Mouse (Mus musculus): Measurements from ENCODE around the gene Robo1.

Gene Robo1

DNA sequence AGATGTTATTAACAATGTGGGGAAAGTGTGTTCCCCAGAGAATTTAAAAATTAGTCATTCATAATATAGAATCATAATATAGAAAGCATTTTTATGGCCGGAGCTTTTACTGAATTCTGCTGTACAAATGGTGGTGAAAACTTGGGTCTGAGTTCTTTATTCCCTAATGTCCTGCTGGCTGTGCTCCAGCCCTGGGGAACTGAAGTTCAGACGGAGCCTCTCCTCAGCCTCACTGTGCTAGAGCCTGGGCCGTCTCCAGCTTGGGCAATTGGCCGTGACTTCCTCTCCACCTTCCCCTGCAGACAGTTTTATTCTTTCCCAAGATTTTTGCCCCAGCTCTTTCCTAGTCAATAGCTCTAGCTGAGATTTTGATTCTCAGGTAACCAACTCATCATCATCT lies 429.0 kb downstream of the Robo1 start:
- no peak for DNase-seq (ENCODE audit: low spot score)

DNA sequence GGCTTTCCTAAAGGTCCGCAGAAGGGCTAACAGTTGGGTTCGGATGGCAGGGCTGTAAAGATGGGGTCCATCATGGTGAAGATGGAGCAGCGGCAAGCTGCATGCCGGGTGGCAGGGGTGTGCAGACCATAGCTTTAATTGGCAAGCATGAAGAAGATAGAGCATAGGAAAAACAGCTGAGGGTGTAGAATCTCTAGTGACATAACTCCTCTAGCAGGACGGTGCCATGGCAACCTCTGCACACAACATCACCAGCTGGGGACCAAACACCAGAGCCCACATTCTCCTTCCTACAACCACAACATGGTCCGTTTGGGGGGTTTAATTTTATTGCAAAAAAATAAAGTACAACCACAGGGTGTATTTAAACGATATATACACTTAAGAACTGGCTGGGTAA lies 432.1 kb downstream of the Robo1 start:
- no peak for DNase-seq (ENCODE audit: low spot score)

DNA sequence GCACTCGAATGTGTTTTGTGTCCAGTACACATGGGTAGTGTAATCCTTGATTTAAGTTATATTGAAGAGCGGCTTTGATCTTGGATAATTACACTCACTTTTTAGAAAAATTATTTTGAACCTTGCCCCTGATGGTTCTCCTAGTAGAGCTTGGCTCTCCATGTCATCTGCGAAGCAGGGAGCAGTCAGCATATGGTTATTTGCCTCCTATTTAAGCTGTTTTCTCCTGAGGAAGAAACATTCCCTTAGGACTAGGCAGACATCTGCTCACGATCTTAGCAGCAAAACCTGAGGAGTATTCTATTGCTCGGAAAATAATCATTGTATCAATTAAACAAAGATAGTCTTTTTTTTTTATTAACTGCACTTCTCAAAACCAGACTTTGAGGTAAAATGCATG lies 439.6 kb downstream of the Robo1 start:
- no peak for DNase-seq (ENCODE audit: low spot score)

DNA sequence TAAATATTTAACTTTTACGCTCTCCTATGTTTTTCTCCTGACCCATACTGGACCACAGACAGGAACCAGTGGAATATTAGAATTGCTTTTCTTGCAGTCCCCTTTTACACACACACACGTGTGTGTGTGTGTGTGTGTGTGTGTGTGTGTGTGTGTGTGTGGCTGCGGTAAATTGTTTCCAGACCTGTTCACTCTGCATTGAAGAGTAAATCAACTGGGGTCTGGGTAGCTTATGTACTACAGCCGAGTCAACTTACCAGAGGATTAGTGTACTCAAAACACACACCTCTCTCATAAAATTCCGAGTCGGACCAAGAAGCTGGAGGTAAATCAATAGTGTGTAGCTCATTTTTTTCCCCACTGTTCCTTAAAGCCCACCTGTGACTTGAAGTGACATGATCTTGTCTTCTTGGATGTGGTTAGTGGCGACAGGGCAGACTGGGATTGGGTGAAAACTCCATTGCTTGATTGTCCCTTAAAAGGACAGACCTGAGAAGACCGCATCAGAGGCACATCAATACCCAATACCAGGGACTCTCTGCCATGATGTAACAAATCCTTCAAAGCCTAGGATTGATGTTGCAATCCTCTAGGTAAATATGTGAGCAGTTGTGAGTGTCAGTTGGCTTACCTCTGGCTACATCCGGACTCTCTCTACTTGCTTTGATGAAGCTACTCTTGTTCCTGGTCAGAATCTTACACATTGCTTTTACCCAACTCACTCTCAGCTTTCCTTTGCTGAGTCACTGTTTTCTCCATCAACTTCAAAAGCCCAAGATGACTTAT lies 457.2 kb downstream of the Robo1 start:
- DNase-seq (ENCODE audit: low spot score): no peak

DNA sequence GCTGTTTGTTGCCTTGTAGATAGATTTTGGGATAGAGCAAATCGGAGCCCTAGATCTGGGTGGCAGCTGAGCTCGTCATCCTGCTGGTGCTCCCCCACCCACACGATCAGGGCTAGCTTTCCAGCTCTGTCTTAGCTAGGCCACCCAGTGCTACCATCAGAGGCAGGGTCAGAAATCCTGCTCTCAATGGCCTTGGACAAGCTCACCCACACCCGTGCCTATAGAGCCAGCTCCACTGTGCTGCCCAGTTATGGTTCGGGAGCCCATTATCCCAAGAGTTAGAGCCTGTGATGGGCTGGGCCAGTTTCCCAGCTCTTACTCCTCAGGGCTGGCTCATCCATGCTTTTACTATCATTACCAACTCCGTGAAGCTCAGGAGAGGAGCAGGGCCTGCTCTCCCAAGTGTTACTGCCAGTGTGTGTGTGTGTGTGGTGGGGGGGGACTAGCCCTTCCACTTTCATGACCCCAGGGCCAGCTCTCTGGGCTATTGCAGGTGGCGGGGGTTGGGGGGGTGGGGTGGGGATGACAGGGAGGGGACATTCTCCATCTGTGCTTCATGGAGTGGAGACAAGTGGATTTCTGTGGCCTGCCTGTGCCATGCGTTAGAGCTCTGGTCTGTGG lies 461.2 kb downstream of the Robo1 start:
- DNase-seq (ENCODE audit: low spot score): no peak

DNA sequence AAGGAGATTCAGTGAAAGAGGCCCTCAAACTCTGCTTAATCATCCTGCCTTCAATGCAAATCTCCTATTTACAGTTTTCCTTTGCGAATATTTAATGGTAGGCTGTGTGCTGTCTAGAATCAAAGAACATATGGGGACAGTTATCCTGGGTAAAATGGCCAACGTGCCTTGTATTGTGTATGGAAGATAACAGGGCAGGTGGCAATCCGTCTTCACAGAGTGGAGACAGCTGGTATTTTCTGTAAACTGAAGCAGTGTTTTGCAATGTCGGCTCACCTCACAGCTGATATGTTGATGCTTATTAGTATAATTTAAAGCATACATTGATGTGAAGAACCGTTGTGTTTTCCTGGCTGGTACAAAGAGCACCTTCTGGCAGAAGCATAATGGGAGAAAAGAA lies 464.2 kb downstream of the Robo1 start:
- DNase-seq (ENCODE audit: low spot score): no peak

DNA sequence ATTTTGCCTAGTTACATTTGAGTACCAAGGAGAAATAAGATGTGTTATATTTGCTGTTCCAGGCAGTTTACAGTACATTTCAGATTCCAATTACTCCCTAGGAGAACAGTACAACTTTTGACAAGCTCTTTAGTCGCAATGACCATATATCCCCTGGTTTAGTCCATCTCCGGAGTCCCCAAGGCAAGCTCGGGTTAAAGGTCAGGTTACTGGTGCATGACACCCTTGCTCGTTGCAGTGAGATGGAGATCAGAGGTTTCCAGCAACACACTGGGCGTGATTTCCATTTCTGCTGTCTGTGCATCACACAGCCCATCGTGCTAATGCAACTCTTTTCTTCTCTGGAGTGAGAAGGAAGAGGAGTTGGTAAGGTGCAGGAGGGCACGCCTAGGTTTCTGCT lies 464.9 kb downstream of the Robo1 start:
- DNase-seq (ENCODE audit: low spot score): no peak

DNA sequence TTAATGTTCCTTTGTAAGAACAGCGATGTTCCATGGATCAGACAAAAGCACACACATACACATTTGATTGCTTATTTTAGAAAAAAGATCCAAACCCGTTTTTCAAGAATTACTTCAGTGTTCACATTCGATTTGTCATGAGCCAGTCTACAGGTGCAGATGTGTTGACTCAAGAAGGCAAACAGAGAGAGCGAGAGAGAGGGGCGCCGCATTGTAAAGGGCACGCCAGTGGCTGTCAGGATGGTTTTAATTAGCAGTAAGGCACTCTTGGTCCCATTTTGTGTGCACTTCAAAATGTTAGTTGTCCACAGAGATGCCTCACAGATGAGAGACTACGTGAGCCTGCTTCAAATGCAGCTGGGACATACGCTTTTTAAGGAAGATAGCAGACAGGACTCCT lies 470.4 kb downstream of the Robo1 start:
- no peak for DNase-seq (ENCODE audit: low spot score)

DNA sequence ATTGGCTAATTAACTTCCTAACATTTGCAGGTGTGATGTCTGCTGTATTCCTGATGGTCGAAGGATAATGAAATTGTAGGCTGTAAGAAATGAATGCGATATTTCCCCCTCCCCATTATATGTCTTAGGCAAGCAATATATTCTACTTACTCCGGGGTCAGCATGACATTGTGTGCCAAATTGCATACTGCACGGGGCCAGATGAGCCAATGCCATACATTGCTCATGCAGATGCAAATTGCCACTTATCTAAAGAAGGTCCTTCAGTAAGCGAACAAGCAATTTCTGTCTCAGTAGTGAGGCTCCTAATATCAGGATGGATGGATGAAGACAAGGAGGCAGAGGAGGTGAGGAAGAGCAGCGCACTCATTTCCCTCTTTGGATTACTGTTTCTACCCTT lies 474.1 kb downstream of the Robo1 start:
- DNase-seq (ENCODE audit: low spot score): no peak

DNA sequence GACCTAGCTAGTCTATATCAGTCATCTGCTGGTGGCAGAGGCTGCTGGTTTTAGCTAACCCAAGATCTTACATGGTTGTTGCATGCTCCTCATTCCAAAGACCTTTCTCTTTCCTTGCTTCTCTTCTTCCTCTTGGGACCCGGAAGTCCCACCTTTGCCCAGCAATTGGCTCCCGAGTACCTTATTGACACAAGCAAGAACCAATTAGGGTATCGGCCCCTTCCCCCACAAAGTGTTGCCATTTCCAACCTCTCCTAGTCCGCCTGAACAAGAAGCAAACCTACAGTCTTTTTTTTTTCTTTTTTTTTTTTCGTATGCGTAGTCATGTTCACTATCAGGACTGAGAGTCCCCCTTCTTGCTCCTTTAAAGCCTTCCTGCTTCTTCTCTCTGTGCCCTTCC lies 478.0 kb downstream of the Robo1 start:
- DNase-seq (ENCODE audit: low spot score): no peak

DNA sequence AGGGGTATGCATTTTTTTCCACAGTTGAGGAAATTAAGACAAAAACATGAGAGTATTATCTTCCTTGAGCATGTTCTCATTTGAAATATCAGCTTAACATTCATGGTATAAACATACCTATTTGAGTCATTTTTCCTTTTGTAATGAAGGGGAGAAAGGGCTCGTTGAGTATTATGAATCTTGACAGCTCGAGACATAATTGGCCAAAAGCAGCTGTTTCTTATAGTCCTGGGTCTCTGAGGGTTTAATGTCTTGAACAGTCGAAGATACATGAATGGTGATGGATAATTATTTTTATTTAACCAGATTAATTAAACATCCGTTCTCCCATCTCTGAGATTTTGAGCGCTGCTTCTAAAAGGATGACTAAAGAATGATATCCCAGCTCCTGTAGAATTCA lies 478.5 kb downstream of the Robo1 start:
- DNase-seq (ENCODE audit: low spot score): no peak

DNA sequence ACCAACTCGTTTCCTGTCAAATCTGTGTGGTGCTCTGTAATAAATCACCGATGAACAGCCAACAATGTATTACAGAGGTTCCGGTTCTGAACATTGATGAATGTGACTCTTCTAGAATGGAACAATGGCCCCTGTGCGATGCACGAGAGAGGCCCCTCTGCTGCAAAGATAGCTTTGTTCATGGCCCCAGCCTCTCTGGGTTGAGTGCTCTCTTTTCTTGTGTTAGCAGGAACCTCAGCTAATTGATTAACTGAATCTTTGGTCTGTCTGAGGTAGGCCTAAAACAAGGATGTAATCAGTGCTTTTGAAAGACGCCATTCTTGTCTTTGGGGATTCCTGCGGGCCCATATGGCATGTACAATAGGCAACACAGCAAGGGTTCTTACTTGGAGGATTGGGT lies 479.9 kb downstream of the Robo1 start:
- DNase-seq (ENCODE audit: low spot score): no peak

DNA sequence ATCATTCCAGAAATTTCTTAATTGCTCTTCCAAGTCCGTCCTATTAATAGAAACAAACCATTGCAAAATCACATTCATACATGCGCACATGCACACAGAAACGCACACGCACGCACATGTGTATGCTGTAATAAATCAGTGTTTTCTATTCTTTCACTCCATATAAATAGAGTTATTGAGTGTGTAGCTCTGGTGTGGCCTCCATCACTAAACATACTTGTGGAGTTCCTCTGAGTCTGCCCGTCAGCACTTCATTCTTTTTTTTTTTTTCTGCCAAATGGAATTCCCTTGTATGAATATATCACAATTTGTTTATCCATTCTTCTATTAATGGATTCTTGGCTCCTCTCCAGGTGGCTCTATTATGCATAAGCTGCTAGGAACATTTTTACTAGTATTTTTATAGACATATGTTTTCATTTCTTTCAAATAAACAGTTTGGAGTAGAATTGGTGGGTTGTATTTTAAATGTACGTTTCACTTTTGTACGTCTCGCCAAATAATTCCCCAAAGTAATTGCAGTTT lies 483.1 kb downstream of the Robo1 start:
- DNase-seq (ENCODE audit: low spot score): no peak

DNA sequence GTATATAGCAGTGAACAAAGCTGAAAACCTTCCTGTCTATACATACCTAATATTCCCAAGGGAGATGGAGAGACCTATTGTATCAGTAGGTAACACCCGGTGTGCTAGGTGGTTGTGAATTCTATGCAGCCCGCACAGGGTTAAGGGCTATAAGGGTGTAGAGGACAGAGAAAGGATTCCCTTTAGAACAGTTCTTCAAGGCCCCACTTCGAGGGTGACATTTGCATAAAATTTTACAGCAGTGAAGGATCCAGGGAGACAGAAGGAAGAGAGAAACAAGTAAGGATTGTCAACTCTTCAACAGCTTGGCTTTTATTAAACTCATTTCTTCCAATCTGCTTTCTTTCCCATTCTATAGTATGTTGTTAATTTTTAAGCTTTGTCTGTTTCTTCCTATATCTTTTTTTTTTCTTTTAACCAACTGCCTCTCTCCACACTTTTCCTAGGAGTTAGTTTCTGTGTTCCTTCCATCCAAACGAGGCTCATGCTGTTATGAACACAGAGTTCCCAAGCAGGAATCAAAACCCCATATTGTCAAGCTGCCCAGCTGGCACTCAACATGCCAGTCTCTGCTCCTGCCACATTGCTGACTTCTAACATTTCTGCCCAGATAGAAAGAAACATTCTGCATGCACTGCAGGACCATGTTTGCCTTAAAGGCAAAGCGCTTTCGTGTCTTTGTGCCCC lies 486.7 kb downstream of the Robo1 start:
- peak; percentile 9 for DNase-seq (ENCODE audit: low spot score)

DNA sequence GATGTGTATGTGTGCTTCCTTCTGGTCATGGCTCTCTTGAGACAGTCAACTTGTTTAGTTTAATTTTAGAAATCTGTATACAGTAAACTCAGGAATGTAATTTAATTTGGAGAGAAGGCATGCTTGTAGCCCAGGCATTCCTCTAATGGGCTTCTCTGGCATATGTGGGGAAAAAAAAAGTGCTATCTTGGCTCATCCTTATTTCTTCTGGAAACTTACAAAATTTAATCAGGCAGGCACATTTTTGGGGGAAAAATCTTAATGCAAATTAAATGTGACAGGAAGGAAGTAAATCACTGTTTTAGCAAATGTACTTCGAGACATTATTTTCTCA lies 487.2 kb downstream of the Robo1 start:
- DNase-seq (ENCODE audit: low spot score): no peak

DNA sequence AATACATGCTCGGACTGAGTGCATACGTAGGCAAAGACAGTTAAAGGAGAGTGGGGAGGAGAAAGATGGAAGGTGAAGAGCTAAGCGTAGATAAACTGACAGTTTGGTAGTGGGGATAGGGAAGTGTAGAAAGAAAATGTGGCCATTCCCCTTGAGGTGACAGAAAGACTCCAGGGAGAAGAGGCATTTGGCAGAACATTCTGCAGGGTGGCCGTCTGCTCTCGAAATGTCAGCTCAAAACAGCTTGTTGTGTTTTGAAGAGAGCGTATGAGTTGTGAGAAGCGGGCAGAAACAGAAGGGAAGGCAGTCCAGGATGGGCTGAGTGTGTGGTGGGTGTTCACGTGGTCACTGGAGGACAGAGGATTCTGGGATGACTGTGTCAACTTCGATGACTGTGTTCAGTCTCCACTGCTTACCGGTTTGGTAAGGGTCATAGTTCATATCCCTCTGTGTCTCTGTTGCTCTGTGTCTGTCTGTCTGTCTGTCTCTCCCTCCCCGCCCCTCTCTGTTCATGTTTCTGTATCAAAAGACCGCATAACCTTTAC lies 490.4 kb downstream of the Robo1 start:
- no peak for DNase-seq (ENCODE audit: low spot score)

DNA sequence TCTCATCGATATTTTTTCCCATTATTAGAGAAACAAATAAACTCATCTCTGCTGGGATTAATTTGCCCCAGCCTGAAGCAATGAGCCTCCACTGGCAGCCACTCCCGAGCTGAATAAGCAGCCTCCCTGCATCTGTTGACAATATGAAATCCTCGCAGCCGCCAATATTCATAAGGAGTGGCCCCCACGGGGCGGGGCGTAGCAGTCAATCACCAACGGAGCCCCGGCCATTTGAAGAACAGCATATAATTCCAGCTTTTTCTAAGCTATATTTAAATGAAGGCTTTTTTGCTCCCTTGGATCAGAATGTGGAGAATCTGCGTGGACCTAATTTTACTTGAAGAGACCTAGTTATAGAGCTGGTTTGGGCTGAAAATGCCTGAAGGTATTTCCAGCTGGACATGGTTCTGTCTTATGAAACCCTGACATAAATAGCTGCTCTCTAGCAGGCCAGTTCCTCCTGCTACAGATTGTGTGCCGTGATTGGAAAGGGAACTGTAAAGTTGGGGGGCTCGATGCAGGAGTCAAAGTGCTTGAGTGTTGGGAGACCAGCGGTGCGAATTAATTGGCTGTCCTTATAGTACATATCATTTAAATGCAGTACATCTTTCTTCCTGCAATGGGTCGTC lies 492.1 kb downstream of the Robo1 start:
- DNase-seq (ENCODE audit: low spot score): no peak

DNA sequence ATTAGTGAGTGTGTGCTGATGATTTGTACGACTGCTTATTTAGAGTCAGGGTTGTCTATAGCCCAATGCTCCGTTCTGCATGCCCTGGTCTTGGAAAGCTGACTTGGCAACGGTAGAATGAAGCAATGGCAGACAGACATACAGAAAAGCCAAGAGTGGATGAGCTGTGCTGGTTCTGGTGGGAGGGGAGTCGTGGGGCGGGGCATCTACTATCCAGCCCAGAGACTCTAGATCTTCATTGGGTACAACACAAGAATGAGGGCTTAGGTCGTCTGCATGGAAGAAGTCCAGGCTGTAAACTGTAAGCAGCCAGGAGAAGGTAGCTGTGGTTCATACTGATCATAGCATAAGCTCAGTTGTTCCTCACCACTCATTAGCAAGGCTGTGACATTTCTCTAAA lies 492.7 kb downstream of the Robo1 start:
- DNase-seq (ENCODE audit: low spot score): no peak

DNA sequence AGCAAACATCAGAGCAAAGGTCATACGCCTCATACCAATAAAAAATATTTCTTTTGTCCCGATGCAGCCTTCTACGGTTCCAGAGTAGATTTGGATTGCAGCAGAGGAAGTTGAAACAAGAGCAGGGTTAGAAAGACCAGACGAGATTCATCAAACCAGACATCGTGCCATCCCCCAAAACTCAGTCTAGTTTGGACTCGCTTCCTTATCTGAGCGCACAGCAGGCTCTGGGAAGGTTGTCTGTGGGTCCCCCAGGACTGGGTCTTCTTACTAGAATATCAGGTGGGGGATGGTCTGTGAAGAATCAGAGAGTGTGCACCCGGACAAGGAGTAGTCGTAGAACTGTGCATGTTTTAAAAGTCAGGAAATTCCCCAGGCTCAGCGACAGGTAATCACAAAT lies 500.2 kb downstream of the Robo1 start:
- peak; percentile 7 for DNase-seq (ENCODE audit: low spot score)

DNA sequence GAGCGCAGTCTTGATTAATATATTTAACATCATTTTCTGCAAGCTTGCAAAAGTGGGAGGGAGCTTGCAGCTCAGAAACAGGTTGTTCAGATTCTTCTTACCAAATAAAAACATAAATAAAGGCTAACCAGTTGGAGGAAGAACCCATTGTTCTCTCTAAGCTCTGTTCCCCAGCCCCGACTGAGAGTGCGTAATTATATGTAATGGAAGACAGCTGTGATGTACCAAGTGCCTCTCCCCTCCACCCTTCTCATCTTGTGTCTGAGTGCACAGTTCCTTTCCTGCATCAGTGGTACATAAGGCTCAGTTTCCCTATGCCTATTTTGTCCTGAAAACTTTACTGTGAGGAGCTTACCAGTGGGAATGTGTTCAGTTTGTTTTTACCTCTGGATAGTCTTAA lies 502.8 kb downstream of the Robo1 start:
- no peak for DNase-seq (ENCODE audit: low spot score)

DNA sequence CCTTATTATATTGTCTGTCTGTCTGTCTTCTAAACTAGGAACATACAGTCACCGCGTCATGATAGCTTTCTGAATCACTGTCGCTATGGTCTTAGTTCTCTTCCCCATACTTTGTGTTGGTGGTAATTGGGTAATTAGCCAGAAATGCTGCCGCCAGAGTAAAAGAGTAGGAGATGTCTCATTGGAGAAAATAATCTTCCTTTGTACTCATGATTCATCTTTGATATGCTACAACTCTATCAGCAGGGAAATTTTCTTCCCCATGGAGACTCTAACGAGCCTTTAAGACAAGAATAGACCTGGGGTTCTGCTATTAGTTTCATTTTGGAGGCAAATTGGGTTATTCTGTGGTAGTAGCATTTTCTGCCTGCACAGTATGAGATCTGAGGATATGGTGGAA lies 503.4 kb downstream of the Robo1 start:
- DNase-seq (ENCODE audit: low spot score): no peak

DNA sequence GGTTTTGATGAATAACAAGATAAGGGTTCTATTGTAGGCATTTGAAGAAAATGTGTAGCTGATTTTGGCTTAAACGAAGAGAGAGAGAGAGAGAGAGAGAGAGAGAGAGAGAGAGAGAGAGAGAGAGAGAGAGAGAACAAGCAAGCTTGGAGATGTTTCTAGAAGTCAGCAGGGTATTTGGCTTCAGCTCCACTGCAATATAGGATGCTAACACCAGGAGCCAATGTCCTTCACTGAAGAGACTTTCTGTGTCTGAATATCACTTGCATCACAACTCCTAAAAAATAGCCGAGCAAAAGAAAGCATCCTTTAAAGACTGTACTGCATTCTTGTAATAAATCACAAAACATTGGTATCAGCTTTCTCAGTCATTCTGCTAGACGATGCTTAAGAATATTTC lies 503.8 kb downstream of the Robo1 start:
- no peak for DNase-seq (ENCODE audit: low spot score)

DNA sequence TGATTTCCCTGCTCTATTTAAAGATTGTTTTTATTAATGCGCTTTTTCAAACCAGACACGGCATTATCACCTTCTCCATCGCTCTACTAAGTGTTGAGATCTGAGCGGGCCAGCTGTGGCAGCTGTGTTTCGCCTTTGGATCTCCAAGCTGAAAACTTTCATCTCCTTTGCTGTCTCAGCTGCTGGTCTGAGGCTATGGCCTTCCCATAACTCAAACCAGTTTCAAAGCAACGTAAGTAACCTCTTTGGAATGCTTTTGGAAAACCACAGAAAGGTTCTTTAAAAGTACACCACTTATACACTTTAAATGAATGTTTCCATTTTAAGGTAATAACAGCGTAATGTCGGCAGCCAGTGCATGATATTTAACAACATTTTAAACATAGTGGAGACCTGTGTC lies 520.3 kb downstream of the Robo1 start:
- no peak for DNase-seq (ENCODE audit: low spot score)
